ENCODE assay signal across 8 mouse cellular contexts in the genomic region with DNA sequence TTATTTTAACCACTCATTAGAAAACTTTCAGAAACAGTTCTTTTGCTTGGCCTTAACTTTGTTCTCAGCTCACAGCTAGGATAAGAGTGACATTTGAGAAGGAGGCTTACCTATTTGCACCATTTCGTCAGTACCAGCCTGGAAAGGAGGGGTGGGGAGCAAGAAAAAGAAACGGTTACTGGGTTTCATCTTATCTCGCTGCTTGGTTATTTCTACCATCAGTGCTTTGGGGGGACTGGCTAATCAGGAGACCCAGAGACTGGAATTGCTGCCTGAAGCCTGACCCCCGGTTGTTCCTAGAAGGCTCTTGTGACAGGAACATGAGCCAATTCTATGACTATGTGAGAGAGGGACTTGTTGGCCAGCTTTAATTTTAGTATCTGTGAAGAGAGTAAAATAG. TPM values are rescaled to one million over a fixed set of nuclear protein-coding genes. Genes with fewer than 3 reads are reported as not detected.
A peak's percentile ranks its signal among the peaks of the same experiment; 100 is the strongest.
DNase-seq lines count a peak whose midpoint lies in the region; ATAC-seq and TF ChIP-seq lines count a peak whose summit lies in the region.

No protein-coding gene starts in this region.

- no peaks in the 10 kb centered on the region for H3K9me3 ChIP-seq in hindbrain, embryonic 13.5 days
- H3K9me3 ChIP-seq in liver, embryonic 16.5 days (replicated peaks; ENCODE audit: control insufficient read depth, low read length), result no peaks in the 10 kb centered on the region

- intact Hi-C loops in gastrocnemius, adult 2 months (cut with DNase I), result loop anchor here (5.0 kb wide), 1 partner anchor 39 kb away; no protein-coding TSS in a partner anchor

- peak overlapping the region; percentile 88 for H3K4me3 ChIP-seq in gastrocnemius, adult 2 months
- peak overlapping the region; percentile 66; the same call in 1 of the 2 replicates for H3K4me3 ChIP-seq in hindbrain, embryonic 13.5 days
- H3K4me3 ChIP-seq in liver, embryonic 16.5 days (ENCODE audit: low read depth, low read length), result no peak overlapping the region
- no peak overlapping the region for H3K4me3 ChIP-seq in thymus, adult 2 months (ENCODE audit: control insufficient read depth, insufficient read depth, low read length)

- no peak for TF ChIP-seq POLR2A in thymus, adult 2 months (IDR thresholded peaks at IDR 0.05; ENCODE audit: control insufficient read depth, extremely low read depth, insufficient read depth, low read length, poor library complexity)

- ATAC-seq in hindbrain, embryonic 13.5 days (ENCODE audit: low FRiP score), result no peak
- ATAC-seq in liver, embryonic 16.5 days (ENCODE audit: low read depth), result no peak

- H3K36me3 ChIP-seq in hindbrain, embryonic 13.5 days, result no peaks in the 10 kb centered on the region
- no peaks in the 10 kb centered on the region for H3K36me3 ChIP-seq in liver, embryonic 16.5 days (ENCODE audit: control insufficient read depth, insufficient read depth)
- no peaks in the 10 kb centered on the region for H3K36me3 ChIP-seq in thymus, adult 2 months (ENCODE audit: control insufficient read depth, insufficient read depth, low read length)

- no peak for TF ChIP-seq CTCF in gastrocnemius, adult 2 months (IDR thresholded peaks at IDR 0.05)
- no peak for TF ChIP-seq CTCF in thymus, adult 2 months (IDR thresholded peaks at IDR 0.05; ENCODE audit: borderline replicate concordance, control insufficient read depth, extremely low read depth, insufficient read depth, low read length, poor library complexity)

- no peak overlapping the region for H3K9ac ChIP-seq in hindbrain, embryonic 13.5 days
- H3K9ac ChIP-seq in liver, embryonic 16.5 days (ENCODE audit: low read depth, low read length), result no peak overlapping the region

- H3K4me1 ChIP-seq in hindbrain, embryonic 13.5 days (replicated peaks), result peaks cover 14% of the 10 kb centered on the region
- H3K4me1 ChIP-seq in liver, embryonic 16.5 days (ENCODE audit: control insufficient read depth, low read depth, low read length), result peaks cover 11% of the 10 kb centered on the region
- peaks cover 7% of the 10 kb centered on the region for H3K4me1 ChIP-seq in thymus, adult 2 months (replicated peaks; ENCODE audit: control insufficient read depth, insufficient read depth, low read length)

- no peak overlapping the region for H3K27ac ChIP-seq in gastrocnemius, adult 2 months
- H3K27ac ChIP-seq in hindbrain, embryonic 13.5 days, result no peak overlapping the region
- no peak overlapping the region for H3K27ac ChIP-seq in liver, embryonic 16.5 days (ENCODE audit: low read length)
- H3K27ac ChIP-seq in thymus, adult 2 months (ENCODE audit: control insufficient read depth, insufficient read depth, low read length), result no peak overlapping the region

- peak overlapping the region; percentile 100 for H3K4me2 ChIP-seq in hindbrain, embryonic 13.5 days
- H3K4me2 ChIP-seq in liver, embryonic 16.5 days (ENCODE audit: low read depth, low read length), result peak overlapping the region; percentile 95

- 48% methylated on average over 4 of the region's 4 CpGs for WGBS in hindbrain, embryonic 13.5 days
- WGBS in liver, embryonic 16.5 days (ENCODE audit: insufficient replicate concordance), result 20% methylated on average over 4 of the region's 4 CpGs
- 90% methylated on average over 4 of the region's 4 CpGs for WGBS in thymus, adult 2 months

- DNase-seq in gastrocnemius, adult 2 months, result no peak
- no peak for DNase-seq in gastrocnemius, adult 8-10 months (ENCODE audit: low spot score in 2 of 2)
- peak; percentile 9 for DNase-seq in c-Kit-positive CD71-positive TER-119-negative erythroid progenitor cells, embryonic 14.5 days (ENCODE audit: low read depth)
- no peak for DNase-seq in yolk sac, embryonic 10.5 days (ENCODE audit: low spot score)
- DNase-seq in thymus, adult 18-20 months, result no peak
- no peak for DNase-seq in thymus, adult 2 months

- H3K27me3 ChIP-seq in hindbrain, embryonic 13.5 days, result no peaks in the 10 kb centered on the region
- H3K27me3 ChIP-seq in liver, embryonic 16.5 days (ENCODE audit: control insufficient read depth, insufficient read depth, low read depth, low read length), result no peaks in the 10 kb centered on the region
- no peaks in the 10 kb centered on the region for H3K27me3 ChIP-seq in thymus, adult 2 months (ENCODE audit: control insufficient read depth, insufficient read depth, low read length)

RNA-seq across cellular contexts. Expression of a gene that starts 1.7 kb away (rescaled TPM):
- total RNA-seq in gastrocnemius, adult 2 months (2021), result 1 to 10 TPM in 1 of 2 experiments, under 1 TPM in 1; 0.87 to 3.4 TPM
- 1 to 10 TPM in 1 of 4 experiments, under 1 TPM in 3; 0.53 to 1.5 (median 0.85) TPM for total RNA-seq in gastrocnemius, adult 8-10 months (2022)
- polyA plus RNA-seq in hindbrain, embryonic 13.5 days (2015; fragmentation: Nextera tagmentation; extraction: Ambion mirVana), result 2.8 and 4.2 TPM in 2 replicates
- 0.55 and 0.75 TPM in 2 replicates for polyA plus RNA-seq in liver, embryonic 16.5 days (2015; fragmentation: Nextera tagmentation; extraction: Ambion mirVana)
- polyA plus RNA-seq in thymus, adult 2 months (2012; rRNA removed), result 0.66 and 0.69 TPM in 2 replicates

Comparison
In these comparisons a context has a peak if more than half of its experiments do, and no peak if none do; other contexts are left out.
1. H3K4me3 ChIP-seq: peak in gastrocnemius, adult 2 months (single experiment) and hindbrain, embryonic 13.5 days (single experiment); none in liver, embryonic 16.5 days (single experiment) and thymus, adult 2 months (single experiment).